Mouse (Mus musculus) kidney, adult 9 months (tissue): Measurements from ENCODE around the gene Agbl4.

Experiments used
- DNase-seq: peaks from one replicate; pipeline ENCODE4 v3.0.0; 2022

Gene Agbl4

DNA sequence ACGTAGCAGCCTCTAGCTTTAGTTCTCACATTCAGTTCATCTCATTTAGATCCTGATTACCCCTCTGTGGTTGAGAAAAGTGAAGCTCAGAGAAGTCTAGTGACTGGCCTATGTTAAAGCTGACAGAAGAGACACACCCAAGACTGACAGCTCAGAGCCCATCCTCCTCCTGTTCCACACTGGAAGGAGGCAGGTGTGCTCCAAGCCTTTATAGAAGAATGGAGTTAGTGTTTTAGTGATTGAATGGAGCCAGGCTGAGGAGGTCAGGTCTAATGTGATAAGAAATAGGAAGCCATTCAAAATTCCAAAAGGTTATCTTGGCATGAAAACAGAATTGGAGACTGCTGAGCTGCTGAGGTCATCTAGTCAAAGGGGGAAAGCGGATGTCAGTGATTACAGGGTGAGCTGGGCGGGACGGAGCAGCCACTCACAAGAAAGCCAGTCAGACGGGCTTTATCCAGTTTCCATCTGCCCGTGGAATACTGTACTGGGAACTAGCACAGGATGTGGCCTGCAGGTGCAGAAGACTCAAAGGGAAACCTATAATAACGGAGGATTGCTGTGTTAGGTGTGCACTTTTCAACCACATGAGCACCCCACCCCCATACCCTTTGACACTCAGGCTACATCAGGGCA is 1053.9 kb downstream of the Agbl4 start:
- no peak for DNase-seq

DNA sequence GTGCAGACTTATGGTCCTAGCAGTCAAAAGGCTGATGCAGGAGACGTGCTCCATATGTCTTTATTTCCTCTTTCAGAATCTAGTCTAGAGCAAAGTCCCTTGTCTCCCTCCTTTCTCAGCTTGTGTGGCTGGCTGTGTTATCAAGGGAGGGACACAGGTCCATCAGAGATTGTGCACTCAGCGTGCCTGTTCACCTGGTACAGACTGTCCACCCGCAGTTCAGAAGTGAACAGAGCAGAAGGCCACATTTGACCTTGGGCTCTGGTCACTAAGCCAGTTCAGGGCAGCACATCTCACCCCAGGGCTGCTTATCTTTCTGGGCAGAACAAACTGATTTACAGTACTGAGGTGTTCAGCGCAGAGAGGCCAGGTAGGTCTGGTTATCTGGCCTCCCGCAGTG is 1054.7 kb downstream of the Agbl4 start:
- no peak for DNase-seq

DNA sequence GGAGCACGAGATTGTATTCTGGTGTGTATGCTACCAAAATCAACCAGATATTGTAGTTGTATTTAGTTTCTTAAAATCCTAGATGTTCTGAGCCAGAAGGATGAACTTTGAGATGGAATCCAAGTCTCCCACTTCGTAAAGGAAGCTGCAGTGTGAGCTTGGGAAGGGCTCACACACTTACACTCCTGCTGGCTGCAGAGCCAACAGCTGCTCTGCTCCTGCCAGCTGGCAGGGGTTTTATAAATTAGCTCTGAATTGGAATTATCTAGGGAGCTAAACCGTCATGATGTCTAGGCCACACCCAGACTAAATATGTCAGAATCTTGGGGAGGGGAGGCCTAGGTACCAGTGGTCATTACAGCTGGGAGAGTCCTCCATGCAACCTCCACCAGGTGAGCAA is 1055.8 kb downstream of the Agbl4 start:
- no peak for DNase-seq

DNA sequence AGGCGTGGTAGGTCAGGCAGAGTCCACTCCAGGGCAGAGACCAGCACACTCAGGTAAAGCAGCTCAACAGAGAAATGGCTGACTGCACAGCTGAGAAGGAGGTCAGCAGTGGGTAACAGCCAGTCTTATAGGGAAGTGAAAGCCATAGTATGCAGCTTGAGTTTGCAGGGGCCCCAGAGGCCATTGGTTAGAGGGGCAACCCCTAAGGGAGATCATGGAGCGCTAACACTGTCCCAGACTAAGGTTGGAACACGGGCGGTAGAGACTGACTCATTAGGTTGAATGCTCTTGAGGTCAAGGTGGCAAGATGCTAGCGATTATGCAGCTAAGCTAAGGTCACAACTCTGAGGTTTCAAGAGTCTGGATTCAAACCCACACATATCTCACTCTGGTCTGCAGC is 1058.2 kb downstream of the Agbl4 start:
- no peak for DNase-seq

DNA sequence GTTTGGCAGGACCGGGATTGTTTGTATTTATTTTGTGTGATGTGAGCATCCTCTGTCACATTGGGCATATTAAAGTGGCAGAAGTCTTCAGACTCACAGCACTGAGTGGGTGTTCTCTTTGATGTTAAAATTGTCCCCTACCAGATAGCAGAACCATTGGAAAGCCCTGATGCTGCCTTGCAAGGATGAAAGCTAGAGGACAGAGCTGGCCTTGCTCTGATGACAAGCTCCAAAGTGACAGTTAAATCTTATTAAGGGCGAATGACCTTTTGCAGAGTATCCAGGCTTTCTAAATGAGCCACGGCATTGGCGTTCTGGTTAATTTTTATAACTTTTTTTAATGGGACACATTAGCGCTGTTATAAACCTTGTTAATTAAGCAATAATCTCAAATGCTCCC is 1060.1 kb downstream of the Agbl4 start:
- DNase-seq: no peak

DNA sequence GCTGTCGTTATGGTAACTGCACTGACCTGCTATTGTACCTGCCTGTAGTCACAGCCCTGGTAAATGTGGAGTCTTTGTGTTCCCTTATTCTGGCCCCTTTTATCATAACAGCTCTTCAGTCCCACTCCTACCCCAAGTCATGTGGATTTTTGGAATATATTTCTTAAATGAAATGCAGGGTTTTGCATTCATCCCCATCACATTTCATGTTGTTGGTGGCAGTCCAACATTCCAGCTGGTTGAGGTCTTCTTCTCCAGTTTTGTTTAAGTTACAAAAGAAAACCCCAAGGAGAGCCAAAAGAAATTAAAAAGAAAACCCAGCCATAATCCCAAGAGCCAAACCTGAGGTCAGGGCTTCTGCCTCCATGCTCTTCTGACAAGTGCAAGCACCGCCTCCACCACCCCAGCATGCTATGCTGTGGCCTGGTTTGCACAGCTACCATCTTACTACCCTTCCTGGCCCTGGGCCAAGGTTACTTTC is 1069.9 kb downstream of the Agbl4 start:
- no peak for DNase-seq

DNA sequence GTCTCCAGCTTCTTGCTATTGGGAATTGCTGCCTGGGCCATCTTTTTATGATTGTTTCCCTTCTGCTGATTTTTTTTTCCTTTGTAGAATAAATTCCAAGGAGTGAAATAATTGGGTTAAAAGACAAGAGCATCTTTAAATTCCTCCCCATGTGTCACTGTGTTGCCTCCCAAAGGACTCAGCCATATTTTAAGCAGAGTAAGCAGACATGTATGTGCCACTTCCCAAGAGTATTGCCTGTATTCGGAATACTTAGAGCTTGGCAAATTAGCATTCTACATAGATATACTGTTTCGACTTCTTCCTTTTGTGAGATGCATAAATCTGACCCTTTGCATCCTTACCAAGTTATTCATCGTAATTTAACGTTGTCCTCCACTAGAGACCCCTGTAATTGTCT is 1070.3 kb downstream of the Agbl4 start:
- DNase-seq: no peak

DNA sequence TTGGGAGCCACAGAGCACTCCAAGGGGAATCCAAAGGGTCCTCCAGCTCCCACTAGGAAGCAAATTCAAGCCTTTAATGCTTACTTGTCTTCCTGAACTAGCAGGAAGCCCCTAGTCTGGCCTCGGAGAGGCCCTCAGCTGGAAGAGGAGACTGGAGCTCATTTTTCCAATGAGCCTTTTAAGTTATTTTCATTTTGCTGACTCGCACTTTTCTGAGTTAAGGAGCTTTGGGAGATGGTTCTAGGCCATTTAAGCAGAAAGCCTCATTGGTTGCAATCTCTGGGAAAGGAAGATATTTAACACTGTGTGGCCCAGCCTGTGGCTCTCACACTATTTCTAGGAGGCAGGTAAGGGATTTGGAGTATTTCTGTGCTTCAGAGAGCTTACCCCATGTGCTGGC is 1072.4 kb downstream of the Agbl4 start:
- DNase-seq: no peak

DNA sequence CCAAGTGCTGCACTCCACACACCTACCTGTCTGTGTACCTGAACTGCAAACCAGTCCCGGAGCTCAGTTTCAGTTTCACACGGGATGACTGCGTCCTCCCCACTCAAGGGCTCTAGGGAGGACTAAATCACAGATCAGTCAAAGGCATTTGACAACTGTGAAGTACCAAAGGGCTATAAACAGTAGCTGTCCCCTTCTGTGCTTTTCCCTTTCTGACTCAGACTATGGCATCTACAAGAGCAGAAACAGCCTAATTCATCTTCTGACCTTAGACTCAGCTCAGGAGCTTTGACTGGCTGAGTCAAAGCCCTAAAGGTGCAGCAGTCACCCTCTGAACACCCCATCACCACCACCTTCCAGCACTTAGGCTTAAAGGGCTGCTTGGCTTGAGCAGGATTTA is 1074.3 kb downstream of the Agbl4 start:
- no peak for DNase-seq

DNA sequence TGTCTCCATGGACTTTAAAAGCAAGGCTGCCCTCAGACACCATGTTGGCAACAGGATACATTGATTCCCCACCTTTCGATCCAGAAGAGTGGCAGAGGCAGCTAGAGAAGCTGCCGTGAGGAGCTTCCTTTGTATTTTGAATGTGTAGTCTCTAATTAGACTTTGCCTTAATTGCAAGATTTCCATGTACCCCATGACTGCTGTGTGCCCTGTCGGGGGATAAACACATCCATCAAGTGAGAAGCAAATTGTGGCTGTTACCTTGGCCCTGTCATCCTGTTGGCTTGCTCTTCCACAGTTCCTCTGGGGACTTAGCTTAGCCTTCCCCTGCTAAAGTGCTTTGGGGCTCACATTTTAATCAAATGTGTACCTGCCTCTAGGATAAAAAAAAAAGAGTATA is 1075.0 kb downstream of the Agbl4 start:
- DNase-seq: no peak

DNA sequence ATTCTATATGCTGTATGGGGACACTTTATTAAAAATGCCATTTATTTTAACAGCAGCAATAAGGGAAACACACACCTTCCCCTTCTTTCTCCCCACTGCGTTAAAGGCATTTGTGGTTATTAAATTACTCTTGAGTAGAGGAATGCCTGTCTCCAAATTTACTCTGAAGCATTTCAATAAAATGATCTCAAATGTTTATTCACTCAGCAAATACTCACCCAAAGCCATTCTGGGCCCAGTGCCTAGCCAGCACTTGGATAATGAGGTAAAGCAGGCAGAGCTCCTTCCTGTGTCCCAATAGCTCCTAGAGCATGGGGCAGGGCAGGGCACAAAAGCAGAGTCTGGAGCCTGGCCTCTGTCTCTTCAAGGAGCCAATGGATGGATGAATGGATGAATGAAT is 1075.6 kb downstream of the Agbl4 start:
- DNase-seq: no peak

DNA sequence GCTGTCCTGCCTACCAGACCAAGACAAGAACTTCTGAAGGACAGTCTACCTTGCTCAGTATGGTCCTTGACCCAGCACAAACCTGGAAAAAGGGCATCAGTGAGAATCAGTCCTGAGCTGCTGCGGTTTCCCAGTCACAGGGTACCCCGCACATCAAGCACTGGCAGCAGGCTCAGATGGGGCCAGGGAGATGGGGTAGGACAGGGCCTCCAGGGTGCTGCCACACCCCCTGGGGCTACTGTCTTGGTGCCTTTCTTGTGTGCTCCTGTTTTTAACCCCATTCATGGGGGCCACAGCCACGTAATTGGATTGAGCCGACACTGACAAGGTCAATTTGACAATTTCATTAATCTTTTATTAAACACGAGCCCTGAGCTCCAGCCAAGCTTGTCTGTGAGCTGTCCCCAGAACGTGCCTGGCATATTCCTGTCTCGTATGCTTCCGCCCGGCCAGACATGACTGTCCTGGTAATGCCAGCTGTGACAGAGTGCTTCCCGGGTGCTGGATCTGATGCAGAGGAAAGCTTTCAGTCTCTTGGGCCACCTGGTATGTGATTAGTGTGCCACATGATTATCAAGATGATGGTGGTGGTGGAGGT is 1078.0 kb downstream of the Agbl4 start:
- DNase-seq: no peak

DNA sequence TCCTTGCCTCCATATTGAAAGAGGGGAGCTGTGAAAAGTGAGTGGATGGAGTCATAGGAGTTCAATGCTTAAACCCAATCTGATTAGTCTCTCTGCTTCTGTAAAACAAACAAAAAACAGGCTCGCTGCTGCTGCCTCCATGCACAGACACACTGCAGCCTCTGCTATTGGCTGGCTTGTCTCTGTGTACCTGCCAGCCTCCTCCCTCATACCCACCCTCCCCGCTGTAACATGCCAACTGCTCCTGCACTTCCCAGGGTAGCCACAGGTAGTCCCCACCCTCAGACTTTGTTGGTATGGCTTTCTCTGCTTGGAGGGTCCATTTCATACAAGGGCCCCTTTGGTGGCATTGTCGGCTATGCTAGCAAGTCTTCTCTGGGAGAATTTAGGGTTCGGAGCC is 1080.0 kb downstream of the Agbl4 start:
- no peak for DNase-seq

DNA sequence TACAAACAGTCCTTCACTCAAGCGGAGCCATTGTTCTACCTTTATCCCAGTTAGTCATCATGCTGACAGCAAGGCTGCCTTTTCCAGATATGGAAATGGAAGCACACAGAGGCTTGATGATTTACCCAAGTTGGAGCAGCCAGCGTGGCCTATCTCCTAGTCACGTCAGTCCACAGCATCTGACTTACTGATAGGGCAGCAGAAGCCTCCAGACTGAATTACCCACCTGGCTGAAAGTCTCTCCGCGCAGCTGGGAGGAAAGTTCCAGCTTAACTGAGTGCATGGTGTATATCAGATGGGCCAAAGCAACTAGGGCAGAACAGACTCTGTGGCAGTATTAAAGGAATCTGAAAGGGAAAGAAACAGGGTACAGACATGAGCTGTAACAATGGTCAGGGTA is 1086.0 kb downstream of the Agbl4 start:
- DNase-seq: no peak

DNA sequence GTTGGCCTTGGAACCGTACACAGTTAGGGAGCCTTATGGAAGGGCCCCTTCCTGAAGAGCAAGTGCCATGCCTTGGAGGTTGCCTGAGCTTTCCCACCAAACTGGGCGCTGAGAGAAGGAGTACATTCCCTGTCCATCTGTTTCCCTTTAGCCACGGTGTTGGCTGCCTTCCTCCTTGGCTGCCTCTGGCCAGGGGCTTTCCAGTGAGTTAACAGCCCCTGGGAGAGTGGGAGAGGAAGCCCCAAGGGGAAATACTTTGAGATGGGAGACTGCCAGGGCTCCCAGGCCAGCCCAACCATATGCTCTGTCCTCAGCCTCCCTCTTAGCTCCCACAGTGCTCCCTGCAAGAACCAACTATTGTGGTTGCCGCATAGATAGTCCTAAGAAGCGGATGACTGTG is 1087.7 kb downstream of the Agbl4 start:
- no peak for DNase-seq

DNA sequence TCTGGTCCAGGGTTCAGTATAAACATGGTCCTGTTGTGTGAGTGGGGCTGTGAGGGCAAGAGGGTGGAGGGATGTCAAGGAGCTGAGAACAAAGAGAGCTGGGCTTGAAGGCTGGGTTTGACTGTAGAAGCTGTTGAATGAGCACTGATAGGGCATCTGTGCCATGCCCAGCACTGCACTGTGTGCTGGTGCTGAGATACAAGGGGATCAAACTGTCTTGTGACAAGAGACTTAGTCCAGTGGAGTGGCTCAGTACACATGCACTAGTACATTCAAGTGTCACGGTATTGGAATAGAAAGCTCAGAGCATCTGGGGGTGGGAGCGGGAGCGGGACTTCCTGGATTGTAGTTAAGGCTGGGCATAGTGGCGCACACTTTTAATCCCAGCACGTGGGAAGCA is 1088.7 kb downstream of the Agbl4 start:
- DNase-seq: no peak

DNA sequence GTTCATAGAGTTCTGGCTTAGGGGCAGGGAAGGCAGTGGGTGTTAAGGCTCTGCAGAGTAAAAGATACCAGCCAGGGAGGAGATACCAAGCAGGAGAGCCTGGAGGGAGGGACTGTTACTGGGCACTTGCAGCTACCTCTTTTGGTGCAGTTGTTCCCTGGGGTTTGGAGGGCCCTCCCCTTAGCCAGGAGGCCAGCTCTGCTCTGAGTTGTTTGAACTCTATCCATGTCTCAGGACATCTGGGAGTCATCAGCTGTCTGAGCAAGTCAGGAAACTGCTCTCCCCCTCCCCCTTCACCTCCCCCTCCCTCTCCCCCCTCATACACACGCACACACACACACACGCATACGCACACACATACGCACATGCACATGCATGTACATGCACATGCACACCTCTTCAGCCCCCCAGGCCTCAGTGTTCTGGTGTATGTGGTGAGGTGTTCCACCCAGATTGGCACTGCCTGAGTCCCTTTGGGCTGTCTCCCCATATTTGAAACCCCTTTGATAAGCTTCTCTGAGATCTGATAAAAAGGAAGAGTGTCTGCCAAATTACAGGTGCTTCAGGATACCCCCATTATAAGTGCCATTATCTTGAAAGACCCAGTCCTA is 1089.9 kb downstream of the Agbl4 start:
- no peak for DNase-seq

DNA sequence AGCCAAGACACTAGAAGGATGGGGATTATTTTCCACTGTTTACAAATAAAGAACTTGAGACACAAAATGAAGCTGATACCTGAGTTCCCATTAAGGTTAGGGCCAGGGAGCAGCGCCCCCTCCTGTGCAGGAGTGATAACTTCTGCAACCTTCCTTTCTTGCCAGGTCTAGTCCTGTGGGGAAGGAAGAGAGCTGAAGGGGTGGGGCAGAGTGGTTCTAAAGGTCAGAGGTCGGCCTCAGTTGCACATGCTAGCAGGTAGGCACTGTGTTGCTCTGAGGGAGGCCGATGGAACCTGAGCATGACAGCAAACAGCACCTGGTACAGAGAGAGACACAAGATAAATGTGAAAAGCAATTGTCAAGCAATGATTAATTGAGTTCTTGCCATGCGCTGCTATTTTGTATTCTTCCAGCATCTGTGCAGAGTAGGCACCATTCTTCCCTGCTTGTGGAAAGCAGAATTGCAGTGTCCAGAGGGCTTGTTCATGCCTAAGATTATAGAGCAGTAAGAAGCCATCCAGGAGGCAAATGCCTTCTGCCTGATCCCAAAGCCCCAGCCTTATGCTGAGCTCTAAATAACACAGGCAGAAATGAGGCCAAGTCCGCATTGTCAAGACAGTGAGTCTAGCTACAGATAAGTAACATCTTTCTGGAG is 1096.4 kb downstream of the Agbl4 start:
- DNase-seq: peak; percentile 16

DNA sequence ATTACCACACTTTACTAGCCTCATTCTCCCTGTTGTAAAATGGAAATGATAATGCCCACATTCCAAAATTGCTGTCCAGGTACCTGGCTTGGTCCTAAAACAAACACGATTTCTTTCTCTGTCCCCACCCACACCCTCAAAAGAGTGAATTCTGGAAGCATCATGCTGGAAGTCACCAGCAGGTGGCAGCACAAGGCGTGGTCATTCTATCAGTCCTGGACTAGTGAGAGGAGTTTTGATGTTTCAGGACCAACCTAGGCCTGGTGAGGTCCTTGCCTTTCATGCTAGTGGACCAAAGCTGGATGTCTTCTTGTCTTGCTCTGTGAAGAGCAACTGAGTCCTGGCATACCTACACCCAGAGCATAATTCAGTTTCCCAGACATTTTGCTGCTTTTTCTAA is 1098.5 kb downstream of the Agbl4 start:
- DNase-seq: peak; percentile 67

DNA sequence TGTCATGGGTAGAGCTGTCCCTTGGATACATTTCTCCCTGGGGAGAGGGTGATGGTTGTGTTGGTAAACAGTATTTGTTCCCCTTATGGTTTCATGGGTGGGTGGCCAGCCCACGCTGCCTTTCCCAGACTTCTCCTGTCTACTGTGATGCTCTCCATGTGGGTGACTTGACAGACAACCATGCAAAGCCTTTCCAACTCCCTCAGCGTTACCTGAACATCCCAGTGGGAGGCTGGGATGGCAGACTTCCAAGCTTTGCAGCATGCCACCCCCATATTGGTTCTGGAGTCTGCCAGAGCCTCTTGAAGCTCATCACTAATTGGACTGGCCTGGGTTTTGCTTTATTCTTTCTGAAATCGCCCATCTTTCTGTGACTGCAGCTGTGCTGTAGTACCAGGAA is 1101.3 kb downstream of the Agbl4 start:
- DNase-seq: no peak

DNA sequence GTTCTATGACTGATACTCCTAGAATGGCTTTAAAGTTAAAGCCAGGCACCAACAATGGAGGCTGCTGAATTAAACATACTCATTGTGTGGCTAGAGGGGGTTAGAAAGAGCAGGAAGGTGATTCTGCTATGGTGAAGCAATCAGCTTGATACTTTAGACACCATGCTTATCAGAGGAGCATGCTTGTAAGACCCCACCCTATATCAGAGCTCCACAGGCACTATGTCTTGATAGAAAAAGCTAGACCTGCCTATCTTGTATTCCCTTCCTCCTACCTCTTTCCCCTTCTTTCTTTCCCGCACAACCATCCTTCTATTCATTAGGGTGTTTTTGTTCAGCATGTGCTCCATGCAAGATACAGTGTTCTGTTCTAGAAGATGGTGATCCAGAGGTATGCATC is 1104.0 kb downstream of the Agbl4 start:
- DNase-seq: no peak

DNA sequence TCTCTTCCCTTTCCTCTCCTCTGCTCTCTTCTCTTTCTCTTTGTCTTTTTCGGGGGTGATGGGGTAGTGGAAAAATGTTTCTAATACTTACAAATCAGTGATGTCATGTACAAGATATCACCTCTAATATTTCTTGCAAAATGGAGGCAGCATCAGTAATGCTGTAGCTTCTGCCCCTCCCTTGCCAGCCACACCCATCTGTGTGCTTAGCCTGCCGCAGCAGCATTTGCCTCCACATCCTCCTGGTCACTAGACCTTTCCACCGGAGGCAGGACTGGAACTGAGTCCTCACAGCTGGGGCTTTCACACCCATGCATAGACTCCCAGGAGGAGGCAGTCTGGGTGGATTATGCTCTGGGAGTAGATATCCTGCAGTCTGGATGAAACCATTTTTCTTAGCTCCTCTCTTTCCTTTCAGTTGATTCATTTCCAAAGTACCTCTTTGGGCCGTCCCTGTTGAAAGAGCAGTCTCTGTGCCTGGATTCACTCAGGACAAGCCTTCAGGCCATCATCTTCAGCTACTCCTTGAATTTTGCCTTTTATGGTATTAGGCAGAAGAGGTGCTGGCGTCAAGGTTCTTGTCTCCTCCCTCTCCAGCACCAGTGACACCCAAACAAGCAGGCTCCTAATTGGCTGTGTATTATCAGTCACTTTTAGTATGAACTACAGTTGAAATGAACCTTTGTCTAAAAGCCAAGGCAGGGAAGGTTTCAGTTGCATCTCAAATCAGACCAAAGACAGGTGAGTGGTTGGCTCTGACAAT is 1105.7 kb downstream of the Agbl4 start:
- DNase-seq: no peak

DNA sequence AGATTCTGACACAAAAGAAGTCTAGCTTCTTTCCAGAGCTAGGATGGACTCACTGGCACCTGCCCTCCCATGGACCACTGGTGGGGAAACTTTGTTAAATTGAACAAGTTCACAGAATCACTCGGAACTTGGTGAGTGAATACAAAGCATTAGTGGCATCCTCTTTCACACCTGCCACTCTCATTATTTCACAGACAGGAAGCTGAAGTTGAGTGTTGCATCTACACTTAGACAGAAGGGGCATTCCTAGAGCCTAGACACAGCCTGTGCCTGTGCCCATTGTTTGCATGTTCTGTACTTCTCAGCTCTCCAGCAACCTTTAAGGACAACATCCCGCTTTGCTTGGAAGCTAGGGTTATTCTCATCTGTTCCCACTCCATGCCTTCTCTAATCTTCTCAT is 1107.5 kb downstream of the Agbl4 start:
- DNase-seq: no peak
